Mouse (Mus musculus): ENCODE data around the gene Clec2e.
A peak's percentile ranks its signal among the peaks of the same experiment; 100 is the strongest.

Clec2e gene

DNA sequence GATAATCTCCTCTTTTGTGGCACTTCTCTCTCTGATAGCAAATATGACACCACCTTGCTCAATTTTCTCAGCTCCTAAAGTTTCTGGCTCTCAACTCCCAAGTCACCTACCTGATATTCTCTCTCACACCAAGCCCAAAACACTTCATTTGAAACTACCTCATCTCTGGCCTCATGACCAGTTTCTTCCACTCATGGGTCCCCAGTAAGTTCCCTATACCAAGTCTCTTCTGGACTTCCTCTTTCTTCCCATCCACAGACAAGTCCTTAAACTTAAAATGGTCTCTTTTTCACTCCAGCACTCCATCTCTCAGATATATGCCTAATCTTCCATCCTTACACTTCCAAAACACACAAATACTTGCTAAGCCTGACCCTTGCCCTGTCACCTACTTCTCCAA is 42.7 kb downstream of the Clec2e start:
- no peak for DNase-seq (ENCODE audit: low read depth)

DNA sequence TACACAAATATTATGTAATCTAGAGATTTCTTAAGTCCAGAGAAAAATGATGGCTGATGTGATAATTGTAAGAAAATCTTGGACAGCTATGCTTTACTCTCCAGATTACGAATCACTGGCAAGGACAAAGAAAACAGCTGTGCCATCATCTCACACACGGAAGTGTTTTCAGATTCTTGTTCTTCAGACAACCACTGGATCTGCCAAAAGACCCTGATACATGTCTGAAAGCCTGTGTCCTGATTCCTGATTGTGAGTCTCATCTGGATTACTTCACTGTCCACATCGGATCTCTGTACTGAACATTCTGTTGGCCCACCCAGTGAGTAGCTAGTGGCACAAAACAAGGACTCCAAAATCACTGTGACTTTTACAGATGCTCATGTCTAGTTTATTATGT is 44.5 kb downstream of the Clec2e start:
- DNase-seq (ENCODE audit: low read depth), result no peak

DNA sequence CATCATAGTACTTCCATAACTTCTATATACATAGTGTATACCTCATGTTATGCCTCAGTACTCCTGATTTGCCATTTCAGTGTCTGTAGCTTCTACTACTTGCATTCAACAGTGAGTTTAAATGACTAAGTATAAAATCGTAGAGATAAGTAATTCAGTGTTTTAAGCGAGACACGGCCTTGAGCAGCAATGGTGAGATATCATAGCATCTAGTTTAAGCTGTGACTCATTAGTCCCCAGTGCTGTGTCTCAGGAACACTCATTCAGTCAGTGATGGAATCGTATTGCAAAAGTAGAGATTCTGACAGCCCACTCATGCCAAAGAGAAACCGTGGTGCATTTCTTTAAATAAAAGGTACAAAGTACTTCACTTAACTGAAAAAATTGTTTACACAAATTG is 49.0 kb downstream of the Clec2e start:
- DNase-seq (ENCODE audit: low read depth), result no peak

GRCm38 (mm10) chr6:129051086-129051485 is 49.6 kb downstream of the Clec2e start:
- no peak for DNase-seq (ENCODE audit: low read depth)

DNA sequence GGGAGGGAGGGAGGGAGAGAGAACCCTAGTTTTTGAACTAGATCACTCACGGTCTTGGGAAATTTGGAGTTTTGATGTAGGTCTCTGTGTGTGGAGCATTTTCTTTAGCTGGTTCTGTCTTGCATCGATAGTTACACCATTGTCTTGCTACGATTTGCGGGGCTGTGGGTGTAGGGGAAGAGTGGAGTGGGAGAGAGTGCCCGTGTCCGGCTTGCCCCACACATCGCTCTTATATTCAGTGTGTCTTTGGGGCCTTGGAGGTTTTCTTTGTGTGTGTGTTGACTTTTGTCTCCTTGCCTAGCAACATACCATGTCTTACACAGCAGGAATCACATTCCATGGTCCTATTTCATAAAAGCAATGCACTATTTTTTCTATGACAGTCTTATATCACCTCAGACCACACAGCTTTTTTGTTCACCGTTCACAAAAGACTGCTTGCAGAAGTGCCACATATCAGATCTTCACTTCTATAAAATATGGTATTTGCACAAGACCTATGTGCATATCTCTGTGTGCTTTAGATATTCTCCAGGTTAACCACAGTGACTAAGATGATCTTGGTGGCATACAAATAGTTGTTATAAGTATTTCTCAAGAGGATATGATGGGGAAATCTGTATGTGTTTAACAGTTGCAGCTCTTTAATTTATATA is 51.0 kb downstream of the Clec2e start:
- DNase-seq (ENCODE audit: low read depth), result no peak

DNA sequence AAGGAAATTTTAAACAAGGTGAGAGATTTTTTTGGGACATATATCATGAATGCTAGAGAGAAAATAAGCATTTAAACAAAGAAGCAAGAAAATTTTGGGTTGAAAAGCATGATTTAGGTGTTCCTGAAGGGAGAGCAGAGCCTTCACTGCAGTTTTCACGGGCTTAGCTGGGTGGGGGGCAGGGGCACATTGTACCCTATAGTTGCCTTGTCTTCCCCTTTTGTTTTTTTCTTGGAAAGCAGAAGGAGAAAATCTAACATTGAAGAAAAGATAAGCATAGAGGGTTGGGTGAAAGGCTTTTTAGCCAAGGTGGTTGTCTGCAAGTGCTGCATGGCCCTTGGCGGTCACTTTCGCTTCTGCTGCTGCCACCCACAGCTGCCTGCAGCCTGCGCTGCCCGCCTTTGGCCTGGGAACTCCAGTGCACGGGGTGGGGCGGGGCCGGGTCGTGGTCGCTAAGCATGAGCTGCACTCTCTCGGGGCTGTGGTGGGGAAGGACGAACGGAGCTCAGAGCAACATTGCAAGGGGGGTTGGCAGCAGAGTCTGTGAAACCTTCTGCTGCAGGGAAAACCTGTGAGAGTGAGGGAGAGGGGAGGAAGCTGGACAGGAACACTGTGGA is 51.7 kb downstream of the Clec2e start:
- peak; percentile 49 for DNase-seq (ENCODE audit: low read depth)

DNA sequence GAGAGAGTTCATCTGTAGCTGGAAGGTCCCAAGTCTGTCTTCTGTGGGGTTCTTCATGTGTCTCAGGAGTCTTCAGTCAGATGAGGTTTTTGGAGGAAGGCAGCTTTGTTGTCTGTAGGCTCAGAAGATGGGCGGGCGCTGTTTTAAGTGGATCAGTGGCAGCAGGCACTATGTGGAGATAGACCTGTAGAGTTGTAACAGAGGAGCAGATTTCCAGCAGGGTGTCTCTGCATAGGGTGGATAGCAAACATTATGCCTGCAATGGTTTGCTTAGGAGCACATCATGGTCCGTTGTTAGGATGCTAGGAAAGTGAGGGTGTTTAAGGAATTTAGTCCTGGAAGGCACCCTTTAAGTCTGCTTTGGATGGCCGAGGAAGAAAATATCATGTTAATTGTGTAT is 52.3 kb downstream of the Clec2e start:
- DNase-seq (ENCODE audit: low read depth), result no peak

- DNase-seq (ENCODE audit: low read depth), result no peak
Measured at GRCm38 (mm10) chr6:129045601-129046000, 55.1 kb downstream of the Clec2e start, which contains the start of gene Klrb1f. TSS of gene Klrb1f (plus strand) at chr6:129045901.

GRCm38 (mm10) chr6:129042470-129042869 is 58.2 kb downstream of the Clec2e start:
- no peak for DNase-seq (ENCODE audit: low read depth)

Data from naive thymus-derived CD4-positive, alpha-beta T cell, adult 2 months (primary cell).